Mouse (Mus musculus): ENCODE data around the gene Ms4a13.

- no peak for TF ChIP-seq TCF12 (IDR thresholded peaks at IDR 0.05; ENCODE audit: low read depth, low read length)
- TF ChIP-seq TAL1 (IDR thresholded peaks at IDR 0.05; ENCODE audit: low read length), result no peak
- no peak for TF ChIP-seq ELF1 (IDR thresholded peaks at IDR 0.05; ENCODE audit: low read depth, low read length)
- TF ChIP-seq USF1 (IDR thresholded peaks at IDR 0.05; ENCODE audit: low read depth, low read length), result no peak
- no peak for TF ChIP-seq CTCF (IDR thresholded peaks at IDR 0.05 in 2 of 3, conservative IDR thresholded peaks at IDR 0.05 in 1 of 3; ENCODE audit: control insufficient read depth in 1 of 3, insufficient read depth in 1 of 3, low read depth in 2 of 3, low read length in 3 of 3, poor library complexity in 1 of 3, severe bottlenecking in 1 of 3)
- TF ChIP-seq EP300 (IDR thresholded peaks at IDR 0.05; ENCODE audit: low read depth in 1 of 2, low read length in 2 of 2), result no peak
- no peak for TF ChIP-seq MAFK (IDR thresholded peaks at IDR 0.05; ENCODE audit: borderline replicate concordance, low read depth, low read length)
- no peak for TF ChIP-seq ZKSCAN1 (IDR thresholded peaks at IDR 0.05; ENCODE audit: low read depth, low read length)
- TF ChIP-seq POLR2A (IDR thresholded peaks at IDR 0.05; ENCODE audit: control insufficient read depth in 1 of 2, insufficient read depth in 1 of 2, low read depth in 1 of 2, low read length in 2 of 2, poor library complexity in 1 of 2), result no peak
- TF ChIP-seq MXI1 (IDR thresholded peaks at IDR 0.05; ENCODE audit: low read depth, low read length), result no peak
- TF ChIP-seq GATA1 (IDR thresholded peaks at IDR 0.05; ENCODE audit: low read depth, low read length), result no peak
- no peak for TF ChIP-seq MEF2A (IDR thresholded peaks at IDR 0.05; ENCODE audit: extremely low read depth, insufficient replicate concordance, low read depth, low read length, poor library complexity, severe bottlenecking)
- no peak for TF ChIP-seq ZC3H11A (IDR thresholded peaks at IDR 0.05; ENCODE audit: low read depth, low read length)
- TF ChIP-seq GABPA (IDR thresholded peaks at IDR 0.05; ENCODE audit: low read depth, low read length), result no peak
These were observed 46.0 kb upstream of the Ms4a13 start for GRCm38 (mm10) chr19:11242560-11242959.

Data from MEL (cell line).